Mouse (Mus musculus) lung, adult 2 months (tissue): ENCODE data around the gene Smyd3.

Source experiments
- CTCF ChIP-seq: fragments of 200-500 bp; IDR thresholded peaks from 2 replicates; pipeline ENCODE4 v1.5.1; 2011; ENCODE audit warnings: mild to moderate bottlenecking, low read length, control low read depth; ENCODE audit not compliant: insufficient read depth
- POLR2A ChIP-seq: fragments of 200-500 bp; IDR thresholded peaks from 2 replicates; pipeline ENCODE4 v1.6.1; 2011; ENCODE audit warnings: low read depth, mild to moderate bottlenecking, control low read depth, low read length, borderline replicate concordance; ENCODE audit errors: extremely low read depth

- TF ChIP-seq CTCF (no peak), POLR2A (no peak)
These were observed 325.1 kb downstream of the Smyd3 start for GRCm38 (mm10) chr1:179192781-179193180.
